Mouse (Mus musculus) ES-Bruce4 (cell line): Measurements from ENCODE around the gene Exoc4. TPM values are rescaled to one million over a fixed set of nuclear protein-coding genes. Genes with fewer than 3 reads are reported as not detected.

Source experiments
- H3K27ac ChIP-seq: 2 replicates; pipeline ENCODE4 v1.5.1; 2012; ENCODE audit warnings: low read length, inconsistent platforms; ENCODE audit not compliant: insufficient read depth
- H3K27me3 ChIP-seq: 2 replicates; pipeline ENCODE4 v1.6.1; 2012; ENCODE audit warnings: mild to moderate bottlenecking, low read length, inconsistent platforms; ENCODE audit not compliant: control insufficient read depth, poor library complexity, insufficient read depth, severe bottlenecking
- H3K36me3 ChIP-seq: 2 replicates; pipeline ENCODE4 v1.6.1; 2012; ENCODE audit warnings: inconsistent platforms, mild to moderate bottlenecking, low read length, moderate library complexity; ENCODE audit not compliant: control insufficient read depth, poor library complexity, insufficient read depth, severe bottlenecking
- H3K4me1 ChIP-seq: one replicate; pipeline ENCODE4 v1.8.1; 2011; ENCODE audit warnings: low read length; ENCODE audit not compliant: control insufficient read depth, insufficient read depth
- H3K4me3 ChIP-seq: 2 replicates; pipeline ENCODE4 v1.5.1; 2011; ENCODE audit warnings: low read depth, mild to moderate bottlenecking, low read length
- H3K9ac ChIP-seq: 2 replicates; pipeline ENCODE4 v1.6.1; 2012; ENCODE audit warnings: low read depth, mild to moderate bottlenecking, inconsistent platforms; ENCODE audit not compliant: poor library complexity, severe bottlenecking
- H3K9me3 ChIP-seq: replicated peaks from 2 replicates; pipeline ENCODE4 v1.6.1; 2012; ENCODE audit warnings: mild to moderate bottlenecking, low read length, inconsistent platforms; ENCODE audit not compliant: control insufficient read depth, poor library complexity, insufficient read depth, severe bottlenecking
- CTCF ChIP-seq: IDR thresholded peaks from one replicate; pipeline ENCODE4 v1.8.1; 2011; ENCODE audit warnings: low read depth, low read length
- EP300 ChIP-seq: IDR thresholded peaks from 2 replicates; pipeline ENCODE4 v1.6.1; 2011; ENCODE audit warnings: low read depth, low read length; ENCODE audit not compliant: insufficient read depth
- POLR2A ChIP-seq: IDR thresholded peaks from one replicate; pipeline ENCODE4 v1.8.1; 2011; ENCODE audit warnings: low read length; ENCODE audit not compliant: insufficient read depth
- polyA plus RNA-seq: library from polyadenylated mRNA; stranded (reverse); fragments of >200 nt; gene quantifications from 2 replicates; pipeline ENCODE4 v1.2.4, GENCODE M21; 2011; ENCODE audit warnings: low read depth; ENCODE audit not compliant: missing spikeins, insufficient read depth, insufficient read length

Gene Exoc4
- polyA plus RNA-seq, 1 experiment, result 158 TPM

DNA sequence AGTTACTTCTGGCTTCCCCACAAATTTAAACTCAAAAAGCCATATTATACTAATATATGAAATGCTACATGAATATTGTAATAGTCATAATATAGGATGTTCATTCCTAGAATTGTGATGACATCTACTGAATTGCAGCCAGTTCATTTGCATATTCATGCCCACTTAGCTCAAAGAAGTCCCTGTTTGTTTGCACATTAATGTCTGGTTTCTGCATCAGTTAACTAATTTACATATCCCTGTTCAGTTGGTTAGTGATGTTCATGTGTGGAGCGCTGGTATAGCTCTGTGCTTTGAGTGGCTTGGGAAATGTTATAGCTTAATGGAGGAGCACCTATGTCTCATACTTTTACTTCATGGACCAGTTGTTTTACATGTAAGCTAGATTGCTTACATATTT is 206.4 kb downstream of the Exoc4 start:
- no peaks in the 10 kb centered on the region for H3K9me3 ChIP-seq
- no peak for TF ChIP-seq POLR2A
- no peak for TF ChIP-seq CTCF
- TF ChIP-seq EP300, result no peak
- no peak overlapping the region for H3K4me3 ChIP-seq
- H3K36me3 ChIP-seq, result no peaks in the 10 kb centered on the region; the same call in 1 of the 2 replicates
- no peak overlapping the region for H3K9ac ChIP-seq
- no peaks in the 10 kb centered on the region for H3K27me3 ChIP-seq
- peaks cover 1% of the 10 kb centered on the region for H3K4me1 ChIP-seq
- H3K27ac ChIP-seq, result no peak overlapping the region

DNA sequence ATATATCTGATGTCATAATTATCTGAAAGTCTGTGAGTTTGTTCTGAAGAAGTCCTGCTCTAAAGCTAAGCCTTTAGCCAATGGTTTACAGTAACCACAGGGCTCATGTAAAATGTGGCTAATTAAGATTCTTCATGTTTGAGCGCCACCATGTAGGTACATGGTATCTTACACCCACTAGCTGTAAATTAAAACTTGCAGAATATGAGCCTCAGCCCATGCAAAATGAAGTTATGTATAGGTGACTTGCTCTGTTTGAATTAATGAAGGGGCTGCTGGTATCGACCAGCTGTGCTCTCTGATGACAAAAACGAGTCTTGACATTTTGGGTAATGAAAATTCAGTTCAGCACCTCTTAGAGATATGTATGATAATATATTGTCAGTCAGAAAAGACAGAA is 216.0 kb downstream of the Exoc4 start:
- TF ChIP-seq EP300 (no peak), CTCF (no peak), POLR2A (no peak)

DNA sequence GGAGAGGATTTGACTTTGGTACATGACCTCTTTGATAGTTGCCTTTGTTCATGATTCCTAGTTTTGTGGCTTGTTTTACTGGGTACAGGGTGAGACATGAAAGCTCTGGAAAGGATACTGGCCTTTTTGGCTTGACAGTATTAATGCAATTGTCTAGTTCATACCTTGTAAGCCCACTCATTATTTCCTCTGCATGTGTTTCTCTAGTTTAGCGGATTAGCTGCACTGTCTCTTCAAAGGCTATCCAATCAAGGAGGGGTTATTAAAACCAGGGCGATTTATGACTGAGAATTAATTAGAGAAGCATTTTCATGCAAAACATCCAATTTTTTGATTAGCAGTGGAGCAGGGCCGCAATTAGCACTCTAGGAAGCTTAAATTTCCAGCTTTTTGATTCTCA is 216.5 kb downstream of the Exoc4 start:
- Histone ChIP-seq H3K4me3 (no peak overlapping the region), H3K36me3 (no peaks in the 10 kb centered on the region), H3K9me3 (no peaks in the 10 kb centered on the region), H3K27me3 (no peaks in the 10 kb centered on the region), H3K9ac (no peak overlapping the region), H3K27ac (no peak overlapping the region), H3K4me1 (no peaks in the 10 kb centered on the region)
- no peak for TF ChIP-seq CTCF
- TF ChIP-seq POLR2A, result no peak
- no peak for TF ChIP-seq EP300

More for the DNA sequence above, 216.0 kb downstream of the Exoc4 start:
- no peak overlapping the region for H3K27ac ChIP-seq
- H3K27me3 ChIP-seq, result no peaks in the 10 kb centered on the region
- H3K9ac ChIP-seq, result no peak overlapping the region
- no peak overlapping the region for H3K4me3 ChIP-seq
- no peaks in the 10 kb centered on the region for H3K9me3 ChIP-seq
- H3K4me1 ChIP-seq, result no peaks in the 10 kb centered on the region
- H3K36me3 ChIP-seq, result no peaks in the 10 kb centered on the region

DNA sequence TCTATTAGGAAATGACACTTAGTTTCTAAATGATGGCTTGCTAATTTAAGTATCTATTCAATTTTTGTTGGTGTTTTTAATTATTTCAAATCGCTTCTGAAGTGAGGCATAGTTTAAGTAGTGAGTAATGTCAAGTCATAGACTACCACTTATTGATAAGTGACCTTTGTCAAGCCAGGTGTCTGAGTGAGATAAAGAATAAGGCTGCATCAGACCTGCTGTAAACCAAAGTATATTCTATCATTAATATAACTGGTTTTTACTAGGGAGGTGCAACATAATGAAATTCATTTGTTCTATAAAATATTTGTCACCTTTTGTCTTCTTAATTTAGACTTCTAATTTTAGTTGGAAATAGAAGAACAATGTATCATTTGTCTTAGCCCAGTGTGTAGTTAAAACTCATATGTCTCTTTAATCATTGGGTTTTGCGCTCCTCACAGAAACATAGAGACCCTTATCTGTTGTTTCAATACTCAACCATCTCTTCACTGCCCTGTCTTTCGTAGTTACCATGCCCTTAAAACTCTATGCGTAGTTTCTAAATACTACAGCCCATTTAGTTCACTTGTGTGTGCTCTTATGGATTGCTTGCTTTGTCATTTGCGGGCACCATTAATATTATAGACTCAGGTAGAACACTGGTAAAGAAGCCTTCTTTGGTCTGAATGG is 217.4 kb downstream of the Exoc4 start:
- TF ChIP-seq EP300 (no peak), CTCF (no peak), POLR2A (no peak)
- Histone ChIP-seq H3K4me3 (no peak overlapping the region), H3K4me1 (no peaks in the 10 kb centered on the region), H3K27ac (no peak overlapping the region), H3K36me3 (no peaks in the 10 kb centered on the region), H3K9ac (no peak overlapping the region), H3K9me3 (no peaks in the 10 kb centered on the region), H3K27me3 (no peaks in the 10 kb centered on the region)

DNA sequence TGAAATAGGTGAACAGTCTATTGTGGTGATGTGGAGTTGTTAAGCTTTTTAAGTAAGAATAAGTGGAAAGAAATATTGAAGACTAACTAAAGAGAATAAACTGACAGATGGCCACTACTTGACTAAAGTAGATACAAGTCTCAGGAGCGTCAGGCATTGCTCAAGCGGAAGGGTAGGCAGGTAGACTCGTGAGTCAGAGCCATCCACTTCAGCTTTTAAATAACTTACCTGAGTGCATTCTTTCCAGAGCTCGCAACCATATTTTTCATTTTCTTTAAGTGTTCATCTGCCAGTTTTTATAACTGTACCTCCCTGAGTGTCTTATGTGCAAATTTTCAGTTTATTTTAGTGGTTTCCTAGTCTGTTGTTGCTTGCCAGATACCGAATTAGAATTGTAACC is 219.6 kb downstream of the Exoc4 start:
- Histone ChIP-seq H3K36me3 (no peaks in the 10 kb centered on the region), H3K27ac (no peak overlapping the region), H3K4me3 (no peak overlapping the region), H3K4me1 (no peaks in the 10 kb centered on the region), H3K27me3 (no peaks in the 10 kb centered on the region), H3K9me3 (no peaks in the 10 kb centered on the region), H3K9ac (no peak overlapping the region)
- TF ChIP-seq POLR2A, result no peak
- no peak for TF ChIP-seq EP300
- no peak for TF ChIP-seq CTCF

DNA sequence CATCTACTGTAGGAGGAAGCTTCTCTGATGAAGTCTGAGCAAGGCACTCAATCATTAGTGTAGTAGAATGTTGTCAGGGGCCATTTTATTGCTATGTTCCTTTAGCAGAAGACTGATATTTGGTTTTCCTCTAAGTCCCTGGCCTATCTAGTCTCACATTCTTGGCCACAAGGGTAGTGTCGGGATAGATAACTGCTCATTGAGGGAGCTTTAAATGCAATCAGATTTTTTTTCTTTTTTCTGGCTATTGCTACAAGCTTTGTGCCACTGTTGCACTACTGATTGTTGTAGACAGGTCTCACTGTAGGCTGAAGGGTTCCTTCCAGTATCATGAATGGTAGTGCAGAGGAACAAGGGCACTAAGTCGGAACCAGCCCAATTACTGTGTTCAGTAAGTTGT is 227.2 kb downstream of the Exoc4 start:
- Histone ChIP-seq H3K27me3 (no peaks in the 10 kb centered on the region), H3K9ac (no peak overlapping the region), H3K27ac (no peak overlapping the region), H3K9me3 (no peaks in the 10 kb centered on the region), H3K36me3 (no peaks in the 10 kb centered on the region; the same call in 1 of the 2 replicates), H3K4me3 (no peak overlapping the region), H3K4me1 (no peaks in the 10 kb centered on the region)
- no peak for TF ChIP-seq EP300
- no peak for TF ChIP-seq POLR2A
- no peak for TF ChIP-seq CTCF
